ENCODE assay signal across 8 mouse cellular contexts in genomic region chr11:53299551-53300329, GRCm38 (mm10). TPM values are rescaled to one million over a fixed set of nuclear protein-coding genes. Genes with fewer than 3 reads are reported as not detected.
DNase-seq lines count a peak whose midpoint lies in the region; ATAC-seq and TF ChIP-seq lines count a peak whose summit lies in the region.

No protein-coding gene starts in this region.

- peaks cover 20% of the 10 kb centered on the region; the same call in 1 of the 2 replicates for H3K79me2 ChIP-seq in liver, adult 2 months (ENCODE audit: control insufficient read depth, insufficient read depth, low read length)

- ATAC-seq in stomach, embryonic 14.5 days (ENCODE audit: insufficient number of reproducible peaks, insufficient read depth, low FRiP score, low read depth): peak; percentile 39; the same call in 1 of the 2 replicates

- peak; percentile 74 for DNase-seq in 3134 (ENCODE audit: extremely low read depth, insufficient read length, low spot score)
- DNase-seq in adrenal gland, adult 8-10 months: peak; percentile 69
- peak; percentile 72 for DNase-seq in embryonic facial prominence, embryonic 10.5 days (ENCODE audit: low spot score)
- DNase-seq in heart, adult 8-10 months (ENCODE audit: low spot score): peak; percentile 29
- DNase-seq in kidney, adult 9 months: peak; percentile 82
- DNase-seq in liver, adult 2 months (ENCODE audit: extremely low read depth, low read depth, low spot score): peak; percentile 66
- DNase-seq in monocyte, adult 2 months (ENCODE audit: low read depth in 1 of 2, low spot score in 2 of 2): peak; percentile 13 to 50

- peak overlapping the region; percentile 98 for H3K4me3 ChIP-seq in embryonic facial prominence, embryonic 10.5 days
- peak overlapping the region; percentile 81 for H3K4me3 ChIP-seq in liver, adult 2 months (ENCODE audit: insufficient read depth, low read depth, low read length)
- peak overlapping the region; percentile 97 for H3K4me3 ChIP-seq in stomach, embryonic 14.5 days (ENCODE audit: low read depth, low read length)

- H3K9ac ChIP-seq in liver, adult 2 months (ENCODE audit: low read depth, low read length): peak overlapping the region; percentile 91
- peak overlapping the region; percentile 97 for H3K9ac ChIP-seq in stomach, embryonic 14.5 days (replicated peaks; ENCODE audit: low read depth, low read length)

- H3K27ac ChIP-seq in embryonic facial prominence, embryonic 10.5 days (replicated peaks): peak overlapping the region; percentile 93
- peak overlapping the region; percentile 87 for H3K27ac ChIP-seq in liver, adult 2 months (replicated peaks; ENCODE audit: insufficient read depth, low read depth, low read length)
- peak overlapping the region; percentile 97 for H3K27ac ChIP-seq in stomach, embryonic 14.5 days (ENCODE audit: low read length)

- TF ChIP-seq POLR2A in liver, adult 2 months (IDR thresholded peaks at IDR 0.05; ENCODE audit: extremely low read depth, insufficient read depth, low read length): no peak

- under 1% methylated on average over 80 of the region's 80 CpGs for WGBS in embryonic facial prominence, embryonic 10.5 days
- WGBS in liver, adult 2 months: under 1% methylated on average over 80 of the region's 80 CpGs
- under 1% methylated on average over 80 of the region's 80 CpGs for WGBS in stomach, embryonic 14.5 days

- H3K4me2 ChIP-seq in stomach, embryonic 14.5 days (replicated peaks; ENCODE audit: low read depth, low read length): peak overlapping the region; percentile 74

- H3K9me3 ChIP-seq in embryonic facial prominence, embryonic 10.5 days: no peaks in the 10 kb centered on the region
- no peaks in the 10 kb centered on the region for H3K9me3 ChIP-seq in stomach, embryonic 14.5 days (ENCODE audit: control insufficient read depth, low read depth, low read length)

- no peaks in the 10 kb centered on the region for H3K27me3 ChIP-seq in embryonic facial prominence, embryonic 10.5 days (replicated peaks; ENCODE audit: low read depth, poor library complexity, severe bottlenecking)
- no peaks in the 10 kb centered on the region for H3K27me3 ChIP-seq in liver, adult 2 months (ENCODE audit: control insufficient read depth, insufficient read depth, low read length)
- no peaks in the 10 kb centered on the region for H3K27me3 ChIP-seq in stomach, embryonic 14.5 days (ENCODE audit: control insufficient read depth, insufficient read depth, low read length)

- peaks cover 38% of the 10 kb centered on the region for H3K36me3 ChIP-seq in embryonic facial prominence, embryonic 10.5 days (replicated peaks)
- H3K36me3 ChIP-seq in liver, adult 2 months (ENCODE audit: control insufficient read depth, insufficient read depth, low read length): 0 out of 2 replicates have a peak, but pooled peaks cover 3% of the 10 kb centered on the region
- H3K36me3 ChIP-seq in stomach, embryonic 14.5 days (ENCODE audit: control insufficient read depth, insufficient read depth, low read length): peaks cover 10% of the 10 kb centered on the region; the same call in 1 of the 2 replicates

- no peak for TF ChIP-seq CTCF in liver, adult 2 months (IDR thresholded peaks at IDR 0.05; ENCODE audit: low read depth, low read length)

- H3K4me1 ChIP-seq in embryonic facial prominence, embryonic 10.5 days: peaks cover 29% of the 10 kb centered on the region
- H3K4me1 ChIP-seq in liver, adult 2 months (ENCODE audit: control insufficient read depth, insufficient read depth, low read length): peaks cover 23% of the 10 kb centered on the region
- H3K4me1 ChIP-seq in stomach, embryonic 14.5 days (ENCODE audit: control insufficient read depth, insufficient read depth, low read length): peaks cover 18% of the 10 kb centered on the region; the same call in 1 of the 2 replicates

RNA-seq across cellular contexts. Expression of gene Hspa4, which starts 0.5 kb away (rescaled TPM):
- total RNA-seq in adrenal gland, adult 8-10 months (2022): 100 to 1,000 TPM; 164 to 203 (median 190) TPM
- 130 and 136 TPM in 2 replicates for polyA plus RNA-seq in embryonic facial prominence, embryonic 10.5 days (2016; fragmentation: Nextera tagmentation; extraction: Ambion mirVana)
- total RNA-seq in heart, adult 8-10 months (2022): 100 to 1,000 TPM; 113 to 135 (median 122) TPM
- total RNA-seq in liver, adult 2 months (2014; rRNA removed): 44.6 and 55.9 TPM in 2 replicates
- polyA plus RNA-seq in liver, adult 2 months (2012; rRNA removed): 16.6 and 17.9 TPM in 2 replicates
- 81.0 and 84.6 TPM in 2 replicates for polyA plus RNA-seq in stomach, embryonic 14.5 days (2014; fragmentation: Nextera tagmentation; extraction: Ambion mirVana)

RNA-seq across cellular contexts. Expression of gene Zcchc10, which starts 24.7 kb away (rescaled TPM):
- 10 to 100 TPM; 10.7 to 14.9 (median 12.4) TPM for total RNA-seq in adrenal gland, adult 8-10 months (2022)
- 29.2 and 30.4 TPM in 2 replicates for polyA plus RNA-seq in embryonic facial prominence, embryonic 10.5 days (2016; fragmentation: Nextera tagmentation; extraction: Ambion mirVana)
- total RNA-seq in heart, adult 8-10 months (2022): 10 to 100 TPM in 1 of 4 experiments, 1 to 10 TPM in 3; 6.6 to 10.6 (median 6.7) TPM
- 0.37 and 0.74 TPM in 2 replicates for total RNA-seq in liver, adult 2 months (2014; rRNA removed)
- polyA plus RNA-seq in liver, adult 2 months (2012; rRNA removed): 1.8 and 2.5 TPM in 2 replicates
- polyA plus RNA-seq in stomach, embryonic 14.5 days (2014; fragmentation: Nextera tagmentation; extraction: Ambion mirVana): 24.0 and 25.9 TPM in 2 replicates

RNA-seq across cellular contexts. Expression of gene Aff4, which starts 50.9 kb away (rescaled TPM):
- 100 to 1,000 TPM; 141 to 221 (median 184) TPM for total RNA-seq in adrenal gland, adult 8-10 months (2022)
- 37.5 and 42.7 TPM in 2 replicates for polyA plus RNA-seq in embryonic facial prominence, embryonic 10.5 days (2016; fragmentation: Nextera tagmentation; extraction: Ambion mirVana)
- total RNA-seq in heart, adult 8-10 months (2022): 10 to 100 TPM; 73.2 to 91.8 (median 82.4) TPM
- 32.1 and 40.3 TPM in 2 replicates for total RNA-seq in liver, adult 2 months (2014; rRNA removed)
- polyA plus RNA-seq in liver, adult 2 months (2012; rRNA removed): 7.3 and 8.1 TPM in 2 replicates
- 88.9 and 93.6 TPM in 2 replicates for polyA plus RNA-seq in stomach, embryonic 14.5 days (2014; fragmentation: Nextera tagmentation; extraction: Ambion mirVana)

Comparison
In these comparisons a context has a peak if more than half of its experiments do, and no peak if none do; other contexts are left out.
1. Peak in every context shown above with its lines: DNase-seq, ATAC-seq, H3K4me3 ChIP-seq and H3K27ac ChIP-seq.
2. DNase-seq: peak in every context shown above with its lines; median percentile 82 in kidney, adult 9 months; 74 in 3134; 72 in embryonic facial prominence, embryonic 10.5 days; 69 in adrenal gland, adult 8-10 months; 66 in liver, adult 2 months; 32 in monocyte, adult 2 months; 29 in heart, adult 8-10 months.